Mouse (Mus musculus) megakaryocyte, embryonic 14.5 days (primary cell): ENCODE results near the gene Dennd1b.

Source experiments
- FLI1 ChIP-seq: IDR thresholded peaks from 2 replicates; pipeline ENCODE4 v1.6.1; 2012; ENCODE audit warnings: low read length, inconsistent platforms, mixed read lengths
- GATA1 ChIP-seq: IDR thresholded peaks from 3 replicates; pipeline ENCODE4 v1.6.1; 2012; ENCODE audit warnings: mixed read lengths, low read length, inconsistent platforms, borderline replicate concordance

DNA sequence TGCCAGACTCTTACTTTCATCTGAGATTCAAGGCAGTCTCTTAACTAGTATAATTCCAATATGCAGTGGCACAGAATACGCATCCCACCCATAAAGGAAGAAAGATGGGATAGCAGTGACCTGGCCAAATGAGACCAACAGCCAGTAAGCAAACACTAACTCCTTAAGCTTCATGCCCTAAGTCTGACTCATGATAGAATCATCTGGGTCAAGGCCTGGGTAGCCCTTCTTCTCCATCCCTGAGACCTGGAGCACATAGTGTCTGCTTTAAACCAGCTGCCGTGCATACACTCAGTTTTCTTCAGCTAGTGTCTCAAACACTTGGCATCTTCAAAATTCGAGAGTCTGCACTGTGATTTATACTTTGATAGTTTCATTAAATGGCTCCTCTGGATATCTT, 183.1 kb downstream of the Dennd1b start:
- TF ChIP-seq GATA1 (no peak), FLI1 (no peak)
